Mouse (Mus musculus) layer of hippocampus, postnatal 25 days (tissue): ENCODE results near the gene Rhpn2. TPM values are rescaled to one million over a fixed set of nuclear protein-coding genes. Genes with fewer than 3 reads are reported as not detected.

ENCODE experiments used
- DNase-seq, 2 experiments: peaks; one replicate each; pipeline ENCODE4 v3.0.0; 2022; ENCODE audit warnings: mixed read lengths in 2 of 2, low spot score in 1 of 2; ENCODE audit errors: extremely low spot score in 1 of 2
- total RNA-seq, 2 experiments: library from RNA; stranded (reverse); gene quantifications; 2 replicates each; pipeline ENCODE4 v1.2.3; 2021

Rhpn2 gene
- total RNA-seq, 2 experiments from 2014 or later: 3.1 to 4.2 TPM

DNA sequence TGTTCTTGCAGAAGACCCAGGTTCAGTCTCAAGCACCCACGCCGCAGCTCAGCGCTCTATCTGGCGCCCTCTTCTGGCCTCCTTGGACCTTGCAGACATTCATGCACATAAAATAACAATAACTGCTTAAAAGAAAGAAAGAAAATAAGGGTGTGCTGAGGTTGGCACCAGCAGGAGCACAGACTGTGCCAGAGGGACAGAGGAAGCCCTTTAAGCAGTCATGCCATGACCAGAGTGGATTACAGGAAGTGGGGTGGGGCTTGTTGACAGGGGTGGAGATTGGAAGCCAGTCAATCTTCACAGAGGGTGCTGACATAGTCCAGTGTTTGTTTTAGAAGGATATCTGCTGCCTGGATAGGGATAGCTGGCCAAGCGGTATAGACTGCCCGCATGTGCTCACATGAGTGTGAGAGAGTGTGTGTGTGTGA, 52.6 kb downstream of the Rhpn2 start:
- DNase-seq: no peak

DNA sequence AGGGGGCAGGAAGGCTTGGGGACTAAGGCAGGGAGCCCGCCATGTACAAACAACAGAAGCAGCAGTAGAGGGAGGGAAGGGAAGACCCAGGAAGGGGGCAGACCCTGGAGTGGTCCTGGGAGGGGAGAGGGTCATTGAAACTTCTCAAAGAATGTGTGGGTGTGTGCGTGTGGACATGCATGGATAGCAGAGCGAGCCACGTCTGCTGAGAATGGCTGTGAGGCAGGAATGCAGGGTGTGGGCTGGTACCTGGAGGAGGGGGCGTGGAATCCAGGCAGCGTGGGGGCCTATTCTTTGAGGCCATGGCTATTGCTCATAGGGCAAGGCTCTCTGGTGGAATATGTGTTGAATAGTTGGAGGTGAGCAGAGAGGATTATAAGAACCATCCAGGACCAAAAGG, 54.7 kb downstream of the Rhpn2 start:
- DNase-seq: no peak

DNA sequence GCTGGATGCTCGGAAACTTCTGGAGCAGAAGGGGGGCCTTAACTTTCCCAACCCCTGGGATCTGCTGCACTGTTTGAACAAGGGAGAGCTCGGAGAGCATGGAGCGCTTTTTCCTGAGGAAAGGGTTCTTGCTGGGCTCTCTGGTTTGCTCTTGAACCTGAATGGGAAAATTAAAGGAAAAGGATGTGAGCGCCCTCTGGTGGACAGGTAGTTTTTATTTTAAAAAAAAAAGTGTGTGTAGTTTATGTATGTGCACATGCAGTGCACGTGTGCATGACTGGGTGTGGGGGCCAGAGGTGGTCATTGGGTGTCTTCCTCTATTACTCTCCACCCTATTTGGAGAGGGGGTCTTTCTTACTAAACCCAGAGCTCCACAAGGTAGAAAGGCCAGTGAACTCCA, 59.0 kb downstream of the Rhpn2 start:
- DNase-seq: peak in 1 of 2 experiments; percentile 45

DNA sequence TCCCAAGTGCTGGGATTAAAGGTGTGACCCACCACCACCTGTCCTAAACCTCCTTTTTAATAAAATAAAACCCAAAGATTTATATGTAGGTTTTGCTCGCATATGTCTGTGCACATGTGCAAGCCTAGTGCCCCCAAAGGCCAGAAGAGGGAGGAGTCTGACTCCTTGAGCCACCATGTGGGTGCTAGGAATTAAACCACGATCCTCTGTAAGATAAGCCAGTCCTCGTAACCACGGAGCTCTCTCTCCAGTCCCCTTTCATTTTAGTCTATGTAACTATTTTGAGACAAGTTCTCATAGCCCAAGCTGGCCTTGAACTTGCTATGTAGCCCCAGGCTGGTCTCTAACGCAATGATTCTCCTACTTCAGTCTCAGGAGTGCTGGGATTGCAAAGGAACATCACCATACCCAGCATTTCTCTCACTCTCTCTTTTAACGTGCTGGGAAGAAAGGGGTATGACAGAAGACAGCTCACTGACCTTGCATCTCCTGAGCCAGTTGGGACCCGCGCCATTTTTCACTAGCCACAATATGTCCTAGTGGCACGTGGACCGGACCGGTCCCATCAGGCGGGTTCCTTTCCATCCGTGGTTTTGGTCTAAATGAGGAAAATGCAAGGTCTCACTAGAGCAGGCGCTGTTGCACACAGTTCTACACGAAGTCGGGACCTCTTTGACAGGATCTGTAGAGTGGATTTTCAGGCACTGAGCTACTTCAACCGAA, 61.9 kb downstream of the Rhpn2 start:
- DNase-seq: no peak

DNA sequence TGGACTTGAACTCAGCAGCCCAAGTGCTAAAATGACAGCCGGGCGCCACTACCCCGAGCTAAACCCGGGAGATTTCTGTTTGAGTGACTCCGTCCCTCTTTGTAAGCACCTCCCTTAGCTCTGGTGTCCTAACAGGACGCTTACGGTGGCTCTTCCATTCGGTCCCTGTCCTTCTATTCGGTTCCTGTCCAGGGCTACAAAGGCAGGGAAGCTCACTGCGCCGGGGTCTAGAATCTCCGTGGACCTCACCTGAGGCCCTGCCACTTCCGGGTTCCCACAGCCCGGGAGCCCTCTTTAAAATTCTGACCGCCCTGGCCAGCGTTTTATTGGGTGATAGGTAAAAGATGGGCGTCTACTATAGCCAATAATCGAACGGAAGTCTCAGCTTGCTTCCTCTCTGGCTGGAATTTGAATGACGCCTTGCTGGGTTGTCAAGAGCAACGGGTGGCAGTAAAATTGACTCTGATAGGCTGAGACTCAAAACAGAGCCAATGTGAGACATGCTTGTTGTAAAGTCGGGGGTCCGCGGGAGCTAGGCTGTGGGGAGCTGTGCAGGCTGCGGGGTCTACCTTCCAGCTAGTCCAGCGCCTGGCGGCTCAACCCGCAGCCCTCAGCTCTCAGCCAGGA, 62.7 kb downstream of the Rhpn2 start, which contains the start of the genes Faap24 and Cep89:
Gene Faap24, minus strand, starts transcription at position 295 of the 627 bp plus-strand sequence.
Gene Cep89, plus strand, starts transcription at position 494 of the 627 bp plus-strand sequence.
- peak; percentile 83 to 95 for DNase-seq

DNA sequence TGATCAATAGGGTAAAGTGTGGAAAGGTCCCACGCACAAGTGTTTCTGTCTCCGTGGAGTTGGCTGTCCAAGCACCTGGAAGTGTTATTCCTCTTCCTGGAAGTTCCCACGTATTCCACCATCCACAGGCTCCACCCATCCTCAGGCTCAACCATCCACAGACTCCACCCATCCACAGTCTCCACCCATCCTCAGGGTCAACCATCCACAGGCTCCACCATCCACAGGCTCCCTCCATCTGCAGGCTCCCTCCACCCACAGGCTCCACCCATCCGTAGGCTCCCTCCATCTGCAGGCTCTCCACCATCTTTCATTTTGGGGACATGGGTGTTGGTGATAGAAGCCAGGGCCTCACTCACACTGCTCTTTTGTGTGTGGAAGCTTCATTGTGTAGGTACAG, 67.2 kb downstream of the Rhpn2 start:
- DNase-seq: no peak

DNA sequence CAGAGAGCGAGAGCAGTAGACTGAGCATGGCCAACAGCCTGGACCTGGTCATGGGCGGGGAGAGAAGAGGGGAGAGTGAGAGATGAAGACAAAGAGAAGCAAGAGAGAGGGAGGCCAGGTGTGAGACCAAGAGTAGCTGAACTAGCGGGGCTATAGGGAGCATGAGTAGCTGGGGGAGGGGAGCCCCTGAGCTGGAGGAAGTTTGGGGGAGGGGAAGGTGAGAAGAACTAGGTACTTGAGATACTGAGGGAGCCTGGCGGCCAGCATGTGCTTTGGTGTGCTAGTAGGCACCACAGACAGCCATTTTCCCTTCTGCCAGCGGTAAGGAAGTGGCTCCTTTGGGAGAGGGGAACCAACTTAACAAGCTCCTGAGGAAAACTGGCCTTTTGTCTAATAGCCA, 81.3 kb downstream of the Rhpn2 start:
- no peak for DNase-seq

DNA sequence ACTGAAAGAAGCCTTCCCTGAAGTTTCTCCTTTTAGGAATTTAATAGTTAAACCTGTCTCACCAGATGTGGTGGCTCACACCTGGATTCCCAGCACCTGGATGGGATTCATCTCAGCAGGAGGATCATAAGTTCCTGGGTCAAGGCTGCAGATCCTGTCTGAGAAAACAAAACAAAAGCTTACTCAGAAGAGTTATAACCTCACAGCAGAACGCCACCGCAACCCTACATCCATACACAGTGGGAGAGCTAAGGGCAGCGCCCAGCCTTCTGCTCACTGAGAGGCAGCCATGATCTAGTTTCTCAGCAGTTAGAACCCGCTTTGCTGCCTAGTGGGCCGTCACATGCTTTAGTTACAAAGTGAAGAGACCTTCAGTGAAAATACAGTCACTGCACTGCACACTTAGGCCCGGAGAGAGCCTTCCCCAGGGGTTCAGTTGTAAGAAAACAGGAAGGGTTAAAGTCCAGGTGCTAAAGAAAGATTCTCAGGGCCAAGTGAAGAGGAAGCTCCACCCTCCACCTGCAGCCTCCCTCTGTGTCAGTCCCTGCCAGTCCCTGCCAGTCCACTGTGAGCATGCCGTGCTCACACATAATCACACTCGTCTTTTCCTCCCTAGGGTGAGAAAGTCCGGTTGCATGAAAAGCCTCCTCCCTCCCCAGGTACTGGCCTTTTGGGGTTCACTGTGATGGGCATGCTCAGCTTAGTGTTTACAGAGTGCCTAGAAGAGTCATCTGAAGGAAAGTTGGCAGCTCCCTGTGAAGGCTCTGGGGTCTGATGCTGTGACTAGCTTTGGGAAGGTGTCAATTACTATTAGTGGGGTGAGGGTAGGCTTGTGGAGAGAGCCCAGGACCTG, 82.1 kb downstream of the Rhpn2 start:
- no peak for DNase-seq

DNA sequence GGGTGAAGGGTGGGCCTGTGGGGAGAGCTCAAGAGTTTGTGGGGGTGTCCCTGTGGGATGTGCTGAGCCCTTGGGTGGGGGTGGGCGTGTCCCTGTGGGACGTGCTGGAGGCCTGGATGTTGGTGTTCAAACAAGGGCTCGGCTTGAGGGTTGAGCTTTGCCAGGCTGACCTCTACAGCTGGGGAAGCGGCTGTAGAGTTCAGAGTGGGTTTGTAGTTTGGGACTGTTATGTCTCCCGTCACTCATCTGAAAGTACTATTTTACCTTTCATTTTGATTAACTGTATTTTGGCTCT, 82.6 kb downstream of the Rhpn2 start:
- DNase-seq: no peak

DNA sequence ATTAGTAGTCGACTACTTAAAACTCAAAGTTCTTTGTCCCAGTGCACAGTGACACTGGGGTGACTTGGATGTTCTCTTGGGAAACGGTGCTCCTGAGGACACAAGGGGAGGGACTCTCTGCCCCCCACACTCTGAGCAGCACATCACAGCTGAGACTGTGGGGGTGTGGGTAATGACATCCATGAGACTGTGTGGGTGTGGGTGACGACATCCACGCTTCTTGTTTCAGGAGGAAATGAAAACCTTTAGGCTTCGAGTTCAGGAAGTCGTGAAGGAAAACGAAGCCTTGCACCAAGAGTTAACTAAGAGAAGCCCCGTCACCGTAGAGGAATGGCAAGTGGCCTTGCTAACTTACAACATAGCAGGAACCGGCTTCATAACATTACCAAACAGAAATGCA, 89.1 kb downstream of the Rhpn2 start:
- no peak for DNase-seq

DNA sequence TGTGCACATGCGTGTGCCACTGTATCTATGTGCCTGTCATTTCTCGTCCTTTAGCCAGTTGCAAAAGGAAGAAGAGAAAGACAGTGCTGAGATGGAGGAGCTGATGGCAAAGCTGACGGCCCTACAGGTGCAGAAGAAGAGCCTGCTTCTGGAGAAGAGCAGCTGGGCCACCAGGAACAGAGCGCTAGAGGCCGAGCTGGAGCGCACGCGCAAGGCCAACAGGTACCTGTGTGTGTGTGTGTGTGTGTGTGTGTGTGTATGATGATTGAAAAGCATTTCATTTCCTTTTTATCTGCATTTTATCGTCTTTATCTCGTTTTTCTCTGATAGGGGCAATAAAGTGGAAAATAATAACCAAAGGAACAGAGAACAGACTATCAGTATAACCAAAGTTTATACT, 94.2 kb downstream of the Rhpn2 start:
- no peak for DNase-seq

DNA sequence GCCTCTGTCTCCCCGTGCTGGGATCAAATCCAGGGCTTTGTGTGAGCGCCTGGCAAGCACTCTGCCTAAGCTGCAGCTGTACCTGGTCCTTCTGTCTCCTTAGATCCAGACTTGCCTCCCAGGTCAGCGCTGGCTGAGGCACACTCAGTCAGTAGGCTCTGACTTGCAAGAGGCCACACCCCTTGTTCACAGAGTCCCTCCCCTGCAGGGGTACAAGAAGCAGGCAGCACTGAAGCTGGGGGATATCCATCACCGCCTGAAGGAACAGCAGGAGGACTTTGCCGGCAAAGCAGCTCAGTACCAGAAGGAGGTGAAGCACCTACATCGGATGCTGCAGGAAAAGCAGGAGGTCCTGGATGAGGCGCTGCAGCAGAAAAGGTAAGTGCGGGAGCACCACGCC, 101.3 kb downstream of the Rhpn2 start:
- DNase-seq: no peak

Other genes with a start within 250 kb of the Rhpn2 start
- 10 to 100 TPM; 14.2 to 20.7 TPM for gene Cebpa, start 214.9 kb upstream of the Rhpn2 start, total RNA-seq
- 10 to 100 TPM; 49.4 to 52.3 TPM for gene Slc7a10, start 147.8 kb upstream of the Rhpn2 start, total RNA-seq
- gene Lrp3, start 118.7 kb upstream of the Rhpn2 start, total RNA-seq: 10 to 100 TPM; 69.7 to 76.6 TPM
- gene Gpatch1, start 15.7 kb upstream of the Rhpn2 start, total RNA-seq: 10 to 100 TPM; 24.2 to 24.4 TPM
- gene Faap24, start 62.7 kb downstream of the Rhpn2 start, total RNA-seq: 1 to 10 TPM; 5.3 to 6.9 TPM
- 10 to 100 TPM; 11.8 to 22.6 TPM for gene Cep89, start 62.9 kb downstream of the Rhpn2 start, total RNA-seq
- not detected for gene Slc7a9, start 114.6 kb downstream of the Rhpn2 start, total RNA-seq
- under 1 TPM; 0.39 to 0.89 TPM for gene Tdrd12, start 203.6 kb downstream of the Rhpn2 start, total RNA-seq
- gene Nudt19, start 222.1 kb downstream of the Rhpn2 start, total RNA-seq: 10 to 100 TPM; 65.8 to 73.0 TPM